Mouse (Mus musculus): ENCODE results near the gene Olfr1107.

Olfr1107 gene

DNA sequence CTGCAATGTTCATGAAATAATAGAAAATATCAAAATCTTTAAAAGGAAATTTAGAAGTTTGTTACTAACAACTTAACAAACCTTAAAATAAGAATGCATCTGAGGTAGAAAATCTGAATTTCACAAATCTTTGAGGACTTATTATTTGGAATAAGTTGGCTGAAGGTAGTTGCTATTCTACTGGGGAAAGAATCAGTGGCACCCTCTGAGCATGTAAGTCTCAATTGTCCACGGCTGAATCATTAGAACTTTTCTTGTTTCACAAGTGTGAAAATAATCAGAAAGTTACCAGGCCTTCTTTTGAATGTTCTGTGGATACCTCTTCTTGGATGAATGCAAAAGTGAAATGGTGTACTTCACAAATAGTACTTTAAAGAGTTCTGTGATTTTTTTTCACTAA, at the start of gene Olfr1107:
TSS of gene Olfr1107 (minus strand) at position 101 of the 400 bp plus-strand sequence.
- no peak for DNase-seq (ENCODE audit: low read depth, low spot score)

DNA sequence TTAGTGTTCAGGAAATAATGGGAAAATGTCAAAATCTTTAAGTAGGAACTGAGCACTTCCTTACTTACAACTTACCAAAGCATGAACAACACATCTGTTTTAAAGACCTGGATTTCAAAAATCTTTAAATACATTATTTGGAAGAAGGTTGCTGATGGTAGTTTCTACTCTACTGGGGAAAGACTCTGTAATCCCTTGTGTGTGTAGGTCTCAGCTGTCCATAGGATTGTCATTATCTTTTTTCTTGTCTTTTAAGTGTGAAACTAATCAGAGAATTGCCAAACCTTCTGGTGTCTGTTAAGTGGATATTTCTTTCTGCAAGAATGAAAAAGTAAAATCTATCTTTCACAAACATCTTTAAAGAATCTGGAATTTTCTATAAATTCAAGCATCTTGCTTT, 38.9 kb upstream of the Olfr1107 start, which contains the start of gene Olfr259:
TSS of gene Olfr259 (minus strand) at position 101 of the 400 bp plus-strand sequence.
- no peak for DNase-seq (ENCODE audit: low read depth, low spot score)

DNA sequence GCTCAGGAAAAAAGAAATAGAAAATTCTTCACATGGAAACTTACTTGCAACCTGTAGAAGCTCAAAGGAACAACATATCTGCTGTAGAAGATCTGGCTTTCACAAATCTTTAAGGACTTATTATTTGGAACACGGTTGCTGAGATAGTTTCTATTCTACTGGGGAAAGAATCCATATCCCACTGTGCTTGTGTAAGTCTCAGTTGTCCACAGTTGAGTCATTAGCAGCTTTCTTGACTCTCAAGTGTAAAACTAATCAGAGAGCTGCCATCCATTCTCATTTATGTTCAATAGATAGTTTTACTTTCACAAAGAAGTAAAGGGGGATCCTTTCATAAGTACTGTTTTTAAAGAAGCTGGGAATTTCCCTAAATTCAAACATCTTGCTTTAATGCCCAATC, 20.3 kb upstream of the Olfr1107 start, which contains the start of gene Olfr1109:
TSS of gene Olfr1109 (minus strand) at position 101 of the 400 bp plus-strand sequence.
- DNase-seq (ENCODE audit: low read depth, low spot score): no peak

DNA sequence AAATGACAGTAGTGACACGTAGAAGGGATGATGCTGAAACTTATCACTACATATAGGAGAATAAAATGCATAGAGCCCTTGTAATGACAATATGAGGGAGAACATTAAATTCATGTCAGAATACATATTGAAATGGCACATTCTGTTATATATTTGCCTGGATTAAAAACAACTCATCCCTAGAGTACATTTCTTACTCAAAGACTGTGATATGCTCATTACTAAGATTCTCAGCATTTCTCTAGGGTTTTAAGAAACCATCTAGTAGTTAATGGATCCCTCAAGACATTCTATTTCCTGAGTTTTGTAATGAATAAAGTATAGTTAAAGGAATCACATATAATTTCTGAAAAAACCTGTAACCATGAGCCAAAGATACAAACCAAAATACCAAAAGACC, 23.4 kb downstream of the Olfr1107 start, which contains the start of gene Olfr1106:
TSS of gene Olfr1106 (minus strand) at position 101 of the 400 bp plus-strand sequence.
- no peak for DNase-seq (ENCODE audit: low read depth, low spot score)

DNA sequence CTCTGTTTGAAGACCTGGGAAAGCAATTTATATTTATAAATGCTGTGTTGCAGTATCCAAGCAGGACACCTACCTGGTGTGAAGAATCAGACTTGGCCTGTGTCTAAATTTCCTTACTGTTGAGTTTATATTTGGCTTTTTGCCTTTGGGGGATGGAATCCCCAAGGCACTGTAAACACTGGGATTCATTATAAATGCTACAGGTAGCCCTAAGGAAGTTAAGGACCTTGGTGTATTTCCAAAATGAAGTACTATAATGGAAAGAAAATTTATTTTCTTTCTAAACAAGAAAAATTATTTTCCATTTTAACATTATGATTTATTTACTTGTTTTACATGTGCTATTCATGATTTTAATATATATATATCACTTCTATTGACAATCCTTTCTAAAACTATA, 39.2 kb downstream of the Olfr1107 start, which contains the start of gene Olfr1105:
TSS of gene Olfr1105 (minus strand) at position 101 of the 400 bp plus-strand sequence.
- DNase-seq (ENCODE audit: low read depth, low spot score): no peak

DNA sequence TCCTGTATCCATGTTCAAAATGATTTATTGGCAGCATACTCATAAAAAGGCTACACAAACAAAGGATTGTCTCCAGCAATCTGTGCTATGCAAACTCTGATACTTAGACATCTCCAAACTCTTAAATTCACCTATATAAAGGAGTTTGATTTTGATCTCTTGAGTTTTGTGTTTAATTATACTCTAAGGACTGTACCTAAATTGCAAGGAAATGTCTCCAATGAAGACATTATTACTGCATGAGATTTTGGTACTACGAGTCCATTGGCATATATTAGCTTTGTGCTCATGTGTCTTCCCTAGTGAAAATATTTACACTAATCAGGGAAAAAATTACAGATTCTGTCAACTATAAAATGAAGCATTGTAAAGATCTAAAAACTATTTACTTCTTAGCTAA, 48.6 kb downstream of the Olfr1107 start, which contains the start of gene Olfr1104:
TSS of gene Olfr1104 (minus strand) at position 101 of the 400 bp plus-strand sequence.
- no peak for DNase-seq (ENCODE audit: low read depth, low spot score)
